Mouse (Mus musculus) urinary bladder, postnatal 25 days (tissue): ENCODE data around the gene Mknk2.
"Not testable (repeated sequence)": the region's sequence is repeated elsewhere in the genome, so short reads cannot be mapped to it uniquely, and the experiment has no call there.

Source experiments
- DNase-seq: peaks from one replicate; pipeline ENCODE4 v3.0.0; 2022; ENCODE audit warnings: low spot score

Mknk2 gene

DNA sequence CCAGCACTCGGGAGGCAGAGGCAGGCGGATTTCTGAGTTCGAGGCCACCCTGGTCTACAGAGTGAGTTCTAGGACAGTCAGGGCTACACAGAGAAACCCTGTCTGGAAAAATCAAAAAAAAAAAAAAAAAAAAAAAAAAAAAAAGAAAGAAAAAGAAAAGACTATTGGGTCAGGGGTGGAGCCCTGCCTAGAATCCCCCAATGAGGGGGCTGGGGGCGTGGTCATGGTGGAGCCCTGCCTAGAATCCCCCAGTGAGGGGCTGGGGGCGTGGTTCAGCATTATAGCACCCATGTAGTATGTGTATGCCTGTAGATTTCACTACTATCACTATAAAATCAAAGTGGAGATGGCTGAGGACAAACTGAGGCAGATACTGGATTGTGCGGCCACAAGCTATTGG is 28.0 kb downstream of the Mknk2 start:
- not testable (repeated sequence) for DNase-seq

DNA sequence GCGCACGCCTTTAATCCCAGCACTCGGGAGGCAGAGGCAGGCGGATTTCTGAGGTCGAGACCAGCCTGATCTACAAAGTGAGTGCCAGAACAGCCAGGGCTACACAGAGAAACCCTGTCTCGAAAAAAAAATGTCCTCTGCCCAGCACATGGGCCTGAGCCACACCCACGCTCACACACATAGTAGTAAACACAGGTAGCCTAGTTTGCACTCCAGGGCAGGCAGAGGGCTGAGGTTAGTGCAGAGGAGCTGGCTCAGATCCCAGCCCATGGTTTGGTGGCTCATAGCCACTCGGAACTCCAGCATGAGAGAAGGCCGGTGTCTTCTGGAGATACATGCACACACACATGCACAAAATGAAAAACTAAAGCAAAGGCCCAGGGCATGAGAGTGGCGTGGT is 31.0 kb downstream of the Mknk2 start:
- no peak for DNase-seq

DNA sequence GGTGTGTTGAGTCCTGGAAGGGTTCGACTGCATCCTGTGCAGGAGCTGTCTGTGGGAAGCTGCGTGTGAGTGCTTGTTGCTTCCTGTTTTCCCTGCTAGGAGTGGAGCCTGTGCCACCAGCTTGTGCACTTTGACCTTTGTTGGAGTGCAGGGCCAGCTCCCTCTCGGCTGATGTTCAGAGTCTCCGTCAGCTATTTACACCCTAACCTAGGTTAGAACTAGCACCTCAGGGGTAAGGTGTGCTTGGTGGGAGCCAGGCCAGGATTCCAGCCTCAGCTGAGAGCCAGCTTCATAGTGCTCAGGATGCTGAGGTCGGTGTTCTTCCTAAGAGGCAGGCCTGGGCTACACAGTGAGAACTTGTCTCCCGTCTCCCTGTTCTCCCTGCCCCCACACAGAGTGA is 42.6 kb downstream of the Mknk2 start:
- DNase-seq = no peak

DNA sequence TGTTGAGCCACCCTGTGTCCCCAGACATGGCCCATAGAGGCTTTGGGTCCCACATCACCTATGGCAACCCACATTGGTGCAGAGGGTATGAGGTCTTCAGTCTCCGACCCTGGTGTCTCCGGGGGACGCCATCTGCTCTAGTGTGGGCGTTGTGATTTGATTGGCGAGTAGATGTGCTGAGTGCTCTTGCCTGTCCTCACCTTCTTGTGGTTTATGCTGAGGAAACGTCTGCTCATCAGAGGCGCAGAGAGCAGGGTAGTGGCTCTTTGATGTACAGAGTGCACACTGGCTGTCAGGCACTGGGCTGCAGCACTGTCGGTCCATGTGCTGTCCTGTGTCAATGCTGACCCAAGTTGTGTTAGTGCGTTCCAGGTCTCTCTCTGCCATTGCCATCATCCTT is 49.0 kb downstream of the Mknk2 start:
- DNase-seq = no peak

DNA sequence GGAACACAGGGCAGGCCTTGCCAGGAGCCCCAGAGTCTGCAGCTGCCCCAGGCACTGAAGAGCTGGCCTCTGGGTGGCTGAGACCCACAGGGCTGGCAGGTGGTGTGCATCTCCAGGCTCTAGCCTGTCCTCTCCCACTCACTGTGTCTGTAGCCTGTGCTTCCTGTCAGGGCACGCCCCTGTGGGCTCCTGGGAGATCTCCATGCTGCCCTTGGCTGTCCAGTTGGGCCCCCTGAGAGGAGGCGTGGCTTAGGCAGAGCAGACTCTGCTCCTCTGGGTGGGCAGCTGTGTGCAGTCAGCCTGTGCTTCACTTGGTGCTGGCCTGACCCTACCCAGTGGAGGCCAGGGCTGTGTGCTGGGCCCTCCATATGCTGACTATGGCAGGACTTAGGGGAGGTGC is 50.2 kb downstream of the Mknk2 start:
- no peak for DNase-seq

DNA sequence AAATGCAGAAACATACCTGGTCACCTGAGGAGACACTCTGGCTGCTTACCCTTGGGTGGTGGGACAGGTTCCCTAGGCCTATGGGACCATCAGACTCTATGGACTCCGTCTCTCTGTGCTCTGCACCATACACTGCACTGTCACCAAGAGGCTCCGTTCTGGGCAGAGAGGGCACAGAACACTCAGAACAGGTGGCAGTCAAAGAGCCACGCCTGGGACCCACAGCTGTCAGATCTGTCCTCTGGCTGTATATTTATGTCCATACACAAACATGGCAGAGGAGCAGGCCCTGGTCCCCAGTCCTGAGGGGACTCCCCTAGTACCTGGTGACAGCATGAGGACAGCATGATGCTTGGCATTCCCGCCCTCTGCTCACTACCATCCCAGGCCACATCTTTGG is 52.1 kb downstream of the Mknk2 start:
- DNase-seq = no peak

DNA sequence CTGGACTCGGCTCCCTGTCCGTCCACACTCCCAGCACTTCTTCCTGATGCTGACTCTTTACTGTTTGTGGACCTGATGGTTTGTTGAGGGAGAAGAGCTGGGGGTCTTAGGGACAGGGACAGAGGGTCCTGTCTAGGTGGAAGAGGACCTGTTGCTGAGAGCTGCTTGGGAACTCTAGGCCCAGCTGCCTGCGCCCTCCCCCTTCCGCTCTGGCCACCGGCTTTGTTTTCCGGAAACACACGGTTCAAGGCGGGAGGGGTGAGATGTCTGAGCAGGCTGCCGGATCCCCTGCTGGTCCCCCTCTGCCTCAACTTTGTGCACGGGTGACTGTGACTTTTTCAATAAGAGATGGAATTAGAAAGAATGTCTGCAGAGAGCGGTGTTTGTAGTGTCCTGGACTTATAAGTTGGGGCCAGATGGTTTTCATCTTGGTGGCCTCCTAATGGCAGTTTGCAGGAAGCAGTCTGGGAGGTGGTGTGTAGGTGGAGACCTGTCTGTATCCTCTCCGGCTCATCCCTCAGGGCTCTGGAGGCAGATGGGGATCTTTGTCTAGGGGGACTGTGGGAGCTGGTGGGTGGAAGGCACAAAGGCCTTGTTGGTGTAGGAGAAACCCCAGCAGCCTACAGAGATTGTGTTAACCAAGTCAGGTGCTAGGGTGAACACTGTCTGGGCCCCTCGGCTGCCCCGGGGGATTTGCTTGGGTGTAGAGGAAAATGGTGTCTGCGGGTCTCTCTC is 54.3 kb downstream of the Mknk2 start:
- peak; percentile 39 for DNase-seq

DNA sequence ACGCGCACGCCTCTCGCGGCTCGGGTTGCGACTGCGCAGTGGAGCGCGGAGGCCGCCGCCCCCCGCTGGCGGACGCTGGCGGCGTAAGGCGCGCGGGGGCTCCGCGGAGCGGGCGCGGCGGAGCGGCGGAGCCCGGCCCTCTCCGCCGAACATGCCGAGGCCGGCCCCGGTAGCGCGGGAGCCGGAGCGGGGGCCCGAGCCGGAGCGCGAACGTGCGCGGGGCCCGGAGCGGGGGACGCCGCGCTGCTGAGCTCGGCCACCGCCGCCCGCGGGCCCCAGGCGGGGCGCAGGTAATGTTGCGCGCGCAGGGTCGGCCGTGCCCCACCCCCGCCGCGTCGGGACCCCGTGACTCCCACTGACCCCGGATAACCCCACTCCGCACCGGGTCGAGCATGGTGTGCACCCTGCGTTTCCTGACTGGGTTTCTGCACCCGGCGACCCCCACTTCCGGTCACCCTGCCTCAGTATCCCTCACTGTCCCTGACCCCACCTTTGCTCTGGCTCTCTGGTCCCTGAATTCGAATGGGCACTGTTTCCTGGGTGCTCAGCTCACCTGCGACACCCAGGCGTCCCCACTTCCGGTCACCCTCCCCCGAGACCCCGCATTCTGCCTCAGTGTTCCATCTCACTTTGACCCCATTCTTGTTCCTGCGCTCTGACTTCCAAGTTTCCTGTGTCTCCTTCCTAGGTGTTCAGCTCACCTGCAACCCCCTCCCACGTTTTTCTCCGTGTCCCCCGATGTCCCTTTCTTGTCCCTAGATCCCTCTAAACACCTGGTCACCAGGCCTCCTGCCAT is 55.1 kb downstream of the Mknk2 start, which contains the start of gene Csnk1g2:
Csnk1g2 (plus strand) TSS at position 178 of the 796 bp plus-strand sequence.
- DNase-seq = peak; percentile 46

DNA sequence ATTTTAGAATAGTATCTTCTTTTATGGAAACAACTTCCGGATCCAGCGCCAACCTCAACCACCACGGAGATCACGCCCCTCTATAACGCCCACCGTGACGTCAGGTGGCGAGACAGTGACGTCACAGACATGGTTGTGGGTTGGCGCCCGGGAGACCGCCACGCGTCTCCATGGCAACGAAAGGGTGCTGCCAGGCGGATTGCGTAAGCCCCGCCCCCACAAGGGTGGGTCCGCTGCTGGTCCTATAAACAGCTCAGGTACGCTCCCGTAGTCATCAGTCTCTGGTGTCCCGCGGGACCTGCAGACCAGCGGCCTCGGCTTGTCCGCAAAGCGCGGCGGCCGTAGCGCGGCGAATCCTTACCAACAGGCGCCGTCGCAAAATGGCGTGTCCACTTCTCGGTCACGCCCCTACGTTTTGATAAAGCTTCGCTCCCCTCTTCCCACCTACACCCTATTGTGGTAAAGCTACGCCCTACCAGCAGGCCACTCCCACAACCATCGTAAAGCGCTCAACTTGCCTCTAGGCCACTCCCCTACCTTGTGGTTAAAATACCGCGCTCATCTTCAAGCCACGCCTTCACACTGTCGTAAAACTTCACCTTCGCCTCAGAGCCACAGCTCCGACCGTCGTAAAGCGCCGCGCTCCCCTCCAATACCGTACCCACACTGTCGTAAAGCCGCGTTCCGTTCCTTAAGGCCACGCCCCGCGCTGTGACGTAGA is 55.8 kb downstream of the Mknk2 start:
- peak; percentile 100 for DNase-seq

DNA sequence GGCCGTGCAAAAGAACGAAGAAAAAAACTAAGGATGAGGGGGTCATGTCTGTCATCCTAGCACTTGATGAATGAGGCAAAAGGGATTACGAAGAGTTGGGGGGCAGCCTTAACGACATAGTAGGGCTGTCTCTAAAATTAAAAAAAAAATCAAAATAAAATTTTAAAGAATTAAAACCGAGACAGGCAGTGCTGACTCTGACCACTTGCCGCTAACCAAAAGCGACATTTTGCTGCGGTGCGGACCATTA is 56.3 kb downstream of the Mknk2 start:
- DNase-seq = no peak

DNA sequence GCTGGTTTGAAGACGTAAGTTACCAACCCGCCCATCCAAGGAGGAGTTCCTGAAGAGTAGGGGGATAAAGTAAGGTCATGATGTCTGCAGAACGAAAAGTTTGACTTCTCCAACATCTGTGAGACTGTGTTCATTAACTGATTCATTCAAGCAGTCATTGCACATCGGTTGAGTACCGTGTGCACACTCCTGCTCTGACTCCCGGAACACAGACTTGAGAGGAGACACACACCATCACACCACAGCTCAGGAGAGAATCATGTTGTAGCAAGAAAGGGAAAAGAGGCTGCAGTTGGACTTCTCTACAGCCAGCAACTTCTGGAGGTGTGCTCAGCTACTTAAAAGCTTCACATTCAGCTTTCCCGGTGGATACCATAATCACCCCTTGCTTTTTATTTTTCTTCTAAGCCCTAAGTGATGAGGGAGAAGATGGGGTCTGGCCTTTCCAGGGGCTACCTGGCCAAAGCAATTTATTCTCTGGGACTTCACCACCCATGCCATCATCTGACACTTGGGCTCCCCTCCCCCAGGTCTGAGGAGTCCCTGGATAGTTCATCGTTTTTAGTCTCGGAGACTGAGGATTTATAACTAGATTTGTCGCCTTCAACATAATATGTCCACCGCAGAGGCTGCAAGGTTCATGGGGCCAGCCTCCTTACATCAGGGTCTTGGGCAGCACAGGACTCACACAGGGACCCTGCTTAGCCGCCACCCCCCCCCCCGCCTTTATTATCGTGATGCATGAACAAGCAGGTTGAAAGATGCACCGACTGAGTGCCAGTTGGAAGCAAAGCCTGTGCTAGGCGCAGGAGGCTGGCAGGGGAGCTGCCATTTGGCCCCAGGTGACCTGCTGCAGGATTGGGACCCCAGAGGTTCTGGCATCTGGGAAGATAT is 56.9 kb downstream of the Mknk2 start:
- DNase-seq = no peak

DNA sequence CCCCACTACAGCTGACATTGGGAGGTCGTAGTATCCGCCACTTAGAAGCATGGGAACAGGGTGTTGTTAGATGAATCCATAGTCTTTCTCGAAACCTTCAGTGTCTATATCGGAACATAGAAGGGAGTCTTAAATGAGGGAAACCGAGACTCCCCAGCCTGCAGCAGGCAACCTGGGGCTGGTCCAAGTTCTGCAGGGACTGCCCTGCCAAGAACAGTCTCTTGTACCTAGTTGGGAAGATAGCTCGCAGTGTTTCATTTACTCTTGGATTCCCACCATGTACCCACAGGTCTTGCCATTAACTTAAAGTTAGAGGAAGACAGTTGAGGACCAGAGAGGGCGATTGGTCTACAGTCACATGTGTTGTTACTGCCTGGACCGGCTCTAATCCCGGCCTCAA is 57.5 kb downstream of the Mknk2 start:
- DNase-seq = no peak

DNA sequence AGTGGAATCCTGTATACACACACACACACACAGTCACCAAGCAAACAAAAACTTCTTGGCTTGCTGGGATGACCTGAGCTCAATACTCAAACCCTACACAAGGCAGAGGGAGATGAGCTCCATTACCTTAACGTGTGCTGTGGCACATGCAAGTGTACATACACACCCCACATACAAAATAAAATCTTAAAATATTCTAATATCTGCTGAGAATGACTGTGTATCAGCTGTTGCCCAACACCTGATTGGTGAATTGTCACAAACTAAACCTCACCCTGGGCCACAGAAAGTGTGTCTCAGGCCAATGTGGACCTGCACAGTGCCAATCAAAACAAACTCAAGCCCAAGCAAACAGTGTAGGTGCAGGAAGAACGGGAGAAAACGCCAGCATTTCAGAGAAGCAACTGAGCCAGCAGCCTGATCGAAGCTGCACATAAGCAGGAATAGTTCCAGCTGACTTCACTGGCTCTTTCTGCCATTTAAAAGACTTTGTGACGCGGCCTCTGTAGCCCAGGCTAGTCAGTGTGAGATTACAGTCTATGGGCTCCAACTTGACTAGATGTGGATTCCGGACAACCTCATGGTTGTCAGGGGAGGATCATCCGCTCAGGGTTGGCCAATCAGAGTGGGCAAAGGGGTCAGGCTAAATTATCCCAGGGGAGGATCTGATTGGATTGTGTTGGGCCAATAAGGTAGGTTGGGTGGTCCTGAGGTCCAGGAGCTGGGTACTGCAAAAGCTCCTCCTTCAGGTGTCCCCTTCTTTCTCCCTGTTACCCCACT is 58.3 kb downstream of the Mknk2 start:
- no peak for DNase-seq

DNA sequence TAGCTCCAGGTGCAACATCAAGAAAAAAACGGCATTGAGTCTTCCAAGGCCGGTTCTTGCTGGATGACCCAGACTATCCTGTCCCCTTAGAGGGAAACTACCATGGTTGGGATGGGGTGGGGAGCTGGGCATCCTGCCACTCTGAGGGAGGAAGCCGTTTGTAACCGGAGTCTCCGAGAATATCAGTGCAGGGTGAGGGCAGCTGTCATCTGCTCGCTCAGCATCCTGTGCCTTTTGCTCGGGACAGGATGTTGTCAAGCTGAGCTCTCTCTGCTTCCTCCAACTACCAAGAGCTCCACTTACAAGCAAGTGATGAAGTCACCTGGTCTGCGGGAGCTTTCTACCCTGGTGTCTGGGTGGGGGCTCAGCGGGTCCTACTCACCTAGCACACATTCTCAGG is 59.7 kb downstream of the Mknk2 start:
- no peak for DNase-seq
